Mouse (Mus musculus) hindbrain, postnatal 0 days (tissue): Measurements from ENCODE around the gene Nolc1. TPM values are rescaled to one million over a fixed set of nuclear protein-coding genes. Genes with fewer than 3 reads are reported as not detected.

Experiments used
- ATAC-seq: fragments of 200-750 bp; cut with Nextera tagmentation; 2 replicates; pipeline ENCODE4 v1.8.0; 2017; ENCODE audit warnings: mild to moderate bottlenecking, moderate TSS enrichment, moderate library complexity
- DNase-seq: peaks from one replicate; pipeline ENCODE4 v3.0.0-alpha.2; 2015; ENCODE audit warnings: low spot score
- H3K27ac ChIP-seq: fragments of 300-500 bp; sonication (generic); 2 replicates; pipeline ENCODE4 v1.5.1; 2014; ENCODE audit warnings: mild to moderate bottlenecking
- H3K27me3 ChIP-seq: fragments of 300-500 bp; sonication (generic); 2 replicates; pipeline ENCODE4 v1.6.1; 2014; ENCODE audit warnings: low read length, mixed read lengths; ENCODE audit not compliant: insufficient read depth
- H3K36me3 ChIP-seq: fragments of 300-500 bp; sonication (generic); 2 replicates; pipeline ENCODE4 v1.6.1; 2014; ENCODE audit warnings: low read length, mixed read lengths; ENCODE audit not compliant: insufficient read depth
- H3K4me1 ChIP-seq: fragments of 300-500 bp; sonication (generic); 2 replicates; pipeline ENCODE4 v1.6.1; 2014; ENCODE audit warnings: antibody characterized with exemption, low read length, mixed read lengths; ENCODE audit not compliant: insufficient read depth
- H3K4me2 ChIP-seq: fragments of 300-500 bp; sonication (generic); 2 replicates; pipeline ENCODE4 v1.6.1; 2014; ENCODE audit warnings: low read depth, mild to moderate bottlenecking, low read length, moderate library complexity, mixed read lengths
- H3K4me3 ChIP-seq: fragments of 300-500 bp; sonication (generic); 2 replicates; pipeline ENCODE4 v1.5.1; 2014; ENCODE audit warnings: low read length
- H3K9ac ChIP-seq: fragments of 300-500 bp; sonication (generic); replicated peaks from 2 replicates; pipeline ENCODE4 v1.6.1; 2014; ENCODE audit warnings: mild to moderate bottlenecking, low read length, moderate library complexity, mixed read lengths
- H3K9me3 ChIP-seq: fragments of 300-500 bp; sonication (generic); 2 replicates; pipeline ENCODE4 v1.6.1; 2016; ENCODE audit warnings: low read length, mixed read lengths
- CTCF ChIP-seq: IDR thresholded peaks from 2 replicates; pipeline ENCODE4 v1.5.1; 2016; ENCODE audit warnings: antibody characterized with exemption, control low read depth, low read depth
- WGBS: fragments of 180-500 bp; shearing (Covaris S2); extraction: QIAGEN DNeasy Blood & Tissue Kit; methylation state at CpG from one replicate; pipeline ENCODE4 v1.1.7; 2014; 5-methylcytosine and 5-hydroxymethylcytosine counted together
- polyA plus RNA-seq: library from polyadenylated mRNA; unstranded; fragments of >200 nt; fragmentation: Nextera tagmentation; extraction: Ambion mirVana; gene quantifications from 2 replicates; pipeline ENCODE4 v1.2.1, GENCODE M21; 2015
- total RNA-seq: library from RNA; depleted of rRNA; stranded (reverse); fragments of >200 nt; gene quantifications from 2 replicates; pipeline ENCODE4 v1.2.3, GENCODE M21; 2014

Gene Nolc1
- total and polyA plus RNA-seq, 2 experiments from 2014 or later = 26.9 to 61.6 TPM

DNA sequence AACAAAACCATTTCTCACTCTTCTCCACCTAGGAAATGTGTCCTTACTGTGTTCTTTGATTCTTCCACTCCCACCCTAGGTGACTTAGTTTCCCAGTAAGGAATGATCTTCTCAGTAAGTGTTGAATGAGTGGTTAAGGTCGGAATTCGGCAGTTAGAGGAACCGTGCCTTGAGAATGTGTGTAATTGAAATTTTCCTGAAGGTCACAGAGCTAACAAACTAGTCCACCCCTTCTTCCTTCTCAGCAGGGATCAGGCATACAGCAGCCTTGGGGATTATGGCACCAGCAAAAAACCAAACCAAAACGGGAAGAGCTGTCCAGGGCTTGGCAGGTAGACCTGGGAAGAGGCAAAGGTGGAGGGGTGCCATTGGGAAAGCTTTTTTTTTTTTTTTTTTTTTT is 26.5 kb upstream of the Nolc1 start:
- 66% methylated on average over 4 of the region's 4 CpGs for WGBS
- no peaks in the 10 kb centered on the region for H3K36me3 ChIP-seq
- no peak overlapping the region for H3K9ac ChIP-seq
- H3K4me3 ChIP-seq = no peak overlapping the region
- no peak overlapping the region for H3K4me2 ChIP-seq
- no peaks in the 10 kb centered on the region for H3K27me3 ChIP-seq
- TF ChIP-seq CTCF = no peak
- H3K27ac ChIP-seq = no peak overlapping the region
- DNase-seq (no peak), ATAC-seq (no peak)
- H3K4me1 ChIP-seq = peaks cover 5% of the 10 kb centered on the region; the same call in 1 of the 2 replicates
- H3K9me3 ChIP-seq = no peaks in the 10 kb centered on the region

DNA sequence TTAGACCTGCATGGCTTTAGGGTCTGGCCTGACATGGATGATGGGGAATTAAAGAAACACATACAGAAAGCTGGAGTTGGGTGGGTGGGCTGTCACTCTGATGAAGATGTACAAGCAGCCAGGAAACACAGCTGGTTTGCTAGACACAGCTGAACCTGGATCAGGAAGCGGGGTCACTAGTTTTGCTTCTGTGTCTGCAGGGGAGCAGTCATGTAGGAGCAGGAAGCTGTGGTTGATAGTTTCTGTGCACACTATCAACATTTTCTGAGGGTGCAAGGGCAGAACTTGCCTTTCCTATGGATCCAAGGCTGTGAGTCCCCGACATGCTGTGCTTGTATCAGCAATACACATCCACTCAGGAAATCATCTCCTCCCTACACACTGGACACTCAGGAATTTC is 25.2 kb upstream of the Nolc1 start:
- TF ChIP-seq CTCF = no peak
- DNase-seq = no peak
- no peak overlapping the region for H3K27ac ChIP-seq
- no peak overlapping the region for H3K4me2 ChIP-seq
- no peaks in the 10 kb centered on the region for H3K36me3 ChIP-seq
- H3K9ac ChIP-seq = no peak overlapping the region
- no peak overlapping the region for H3K4me3 ChIP-seq
- no peak for ATAC-seq
- H3K27me3 ChIP-seq = no peaks in the 10 kb centered on the region
- WGBS = 82% methylated on average over 2 of the region's 2 CpGs
- H3K9me3 ChIP-seq = no peaks in the 10 kb centered on the region
- H3K4me1 ChIP-seq = peaks cover 5% of the 10 kb centered on the region; the same call in 1 of the 2 replicates

DNA sequence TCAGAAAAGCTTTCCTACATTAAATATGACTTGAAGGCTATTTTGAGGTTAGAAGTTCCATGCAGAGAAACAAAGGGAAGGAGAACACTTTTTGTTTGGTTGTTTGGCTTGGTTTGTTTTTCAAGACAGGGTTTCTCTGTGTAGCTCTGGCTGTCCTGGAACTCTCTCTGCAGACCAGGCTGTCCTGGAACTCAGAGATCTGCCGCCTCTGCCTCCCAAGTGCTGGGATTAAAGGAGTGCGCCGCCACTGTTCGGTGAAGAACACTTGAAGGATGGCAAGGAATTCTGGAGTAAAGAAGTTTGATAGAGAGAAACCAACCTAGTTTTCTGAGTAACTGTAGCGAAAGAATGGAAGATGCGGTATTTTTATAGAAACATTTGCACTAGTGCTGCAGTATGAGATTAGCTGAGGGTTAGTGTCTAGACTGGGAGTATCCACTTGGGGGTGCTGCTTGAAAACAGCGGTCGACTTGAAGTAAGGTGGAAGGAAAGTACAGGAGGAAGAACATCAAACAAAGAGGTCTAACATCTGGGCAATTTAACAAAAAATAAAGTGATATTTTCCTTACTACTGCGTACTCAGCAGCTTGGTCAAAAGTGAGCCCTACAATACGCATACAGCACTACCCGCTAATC is 19.8 kb upstream of the Nolc1 start:
- peak overlapping the region; percentile 80 for H3K4me3 ChIP-seq
- no peaks in the 10 kb centered on the region for H3K9me3 ChIP-seq
- H3K36me3 ChIP-seq = no peaks in the 10 kb centered on the region
- TF ChIP-seq CTCF = peak; percentile 68
- no peaks in the 10 kb centered on the region for H3K27me3 ChIP-seq
- peak overlapping the region; percentile 86 for H3K4me2 ChIP-seq
- 0 out of 2 replicates have a peak, but pooled peaks cover 6% of the 10 kb centered on the region for H3K4me1 ChIP-seq
- H3K27ac ChIP-seq = peak overlapping the region; percentile 83; the same call in 1 of the 2 replicates
- H3K9ac ChIP-seq = 0 out of 2 replicates have a peak overlapping the region, but pooled peaks have one; percentile 70
- no peak for DNase-seq
- peak; percentile 87 for ATAC-seq
- WGBS = under 1% methylated on average over 11 of the region's 11 CpGs

DNA sequence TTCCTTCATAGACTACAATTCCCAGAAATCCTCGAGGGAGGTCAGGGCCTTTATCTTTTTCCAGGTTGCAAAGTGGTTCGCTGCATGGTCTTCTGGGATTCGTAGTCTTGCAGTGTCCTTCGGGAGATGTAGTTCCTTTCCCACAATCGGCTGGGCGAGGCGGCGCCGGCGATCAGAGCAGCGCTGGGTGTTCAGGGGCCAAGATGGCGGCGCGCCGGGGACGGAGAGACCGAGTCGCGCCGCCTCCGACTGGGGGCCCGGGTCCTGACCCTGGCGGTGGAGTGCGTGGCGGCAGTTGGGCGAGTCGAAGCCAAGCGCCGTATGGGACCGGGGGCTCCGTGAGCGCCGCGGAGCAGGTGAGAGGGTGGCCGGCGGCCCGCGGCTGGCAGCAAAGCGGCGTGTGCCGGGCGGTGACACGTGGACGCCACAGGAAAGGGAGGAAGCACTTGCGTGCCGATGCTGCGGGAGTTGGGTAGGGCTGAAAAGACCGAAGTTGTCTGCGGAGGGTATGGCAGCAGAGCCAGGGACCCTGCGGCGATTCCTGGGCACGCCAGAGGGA is 19.2 kb upstream of the Nolc1 start:
- H3K27ac ChIP-seq = peak overlapping the region; percentile 83
- TF ChIP-seq CTCF = no peak
- no peaks in the 10 kb centered on the region for H3K27me3 ChIP-seq
- peak; percentile 98 for DNase-seq
- peak; percentile 97 for ATAC-seq
- 0 out of 2 replicates have a peak, but pooled peaks cover 6% of the 10 kb centered on the region for H3K4me1 ChIP-seq
- H3K9ac ChIP-seq = peak overlapping the region; percentile 70
- H3K4me3 ChIP-seq = peak overlapping the region; percentile 80
- no peaks in the 10 kb centered on the region for H3K9me3 ChIP-seq
- no peaks in the 10 kb centered on the region for H3K36me3 ChIP-seq
- WGBS = under 1% methylated on average over 52 of the region's 52 CpGs
- peak overlapping the region; percentile 86 for H3K4me2 ChIP-seq

DNA sequence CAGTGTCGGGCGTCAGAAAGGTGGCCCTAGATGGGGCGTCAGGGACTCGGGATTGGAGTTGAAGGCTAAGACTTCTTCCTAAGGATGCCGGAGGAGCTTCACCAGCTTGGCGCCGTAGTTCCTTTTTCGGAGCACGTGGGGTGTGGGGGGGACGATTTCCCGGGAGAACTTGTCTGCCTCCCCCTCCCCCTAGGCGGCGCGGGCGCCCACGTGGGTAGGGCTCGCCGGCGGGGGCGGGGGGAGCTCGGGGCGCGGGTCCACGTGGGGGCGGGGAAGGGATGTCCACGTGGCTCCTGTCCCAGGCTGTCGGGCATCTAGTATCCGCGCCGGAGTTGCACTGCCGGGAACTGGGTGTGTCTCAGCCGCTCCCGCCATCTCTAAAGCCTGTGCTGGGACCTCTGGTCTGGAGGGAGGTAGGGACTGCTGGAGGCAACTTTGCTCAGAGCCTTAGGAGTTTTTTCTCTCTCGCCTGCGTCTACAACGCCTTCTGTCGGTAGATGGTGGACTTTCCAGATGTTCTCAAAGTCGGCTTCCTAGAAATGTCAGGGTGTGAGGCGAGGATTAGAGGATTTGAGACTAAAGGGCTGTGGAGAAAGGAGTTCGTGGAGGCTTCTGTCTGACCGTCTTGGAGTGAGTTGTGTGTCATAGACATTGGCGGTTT is 18.6 kb upstream of the Nolc1 start:
- peak overlapping the region; percentile 80 for H3K4me3 ChIP-seq
- H3K27ac ChIP-seq = peak overlapping the region; percentile 83
- H3K9ac ChIP-seq = peak overlapping the region; percentile 70
- DNase-seq = peak; percentile 87
- WGBS = under 1% methylated on average over 41 of the region's 42 CpGs
- H3K9me3 ChIP-seq = no peaks in the 10 kb centered on the region
- peak; percentile 43; the same call in 1 of the 2 replicates for TF ChIP-seq CTCF
- H3K4me2 ChIP-seq = peak overlapping the region; percentile 86
- H3K4me1 ChIP-seq = 0 out of 2 replicates have a peak, but pooled peaks cover 6% of the 10 kb centered on the region
- H3K27me3 ChIP-seq = no peaks in the 10 kb centered on the region
- H3K36me3 ChIP-seq = no peaks in the 10 kb centered on the region; the same call in 1 of the 2 replicates
- ATAC-seq = peak; percentile 69

DNA sequence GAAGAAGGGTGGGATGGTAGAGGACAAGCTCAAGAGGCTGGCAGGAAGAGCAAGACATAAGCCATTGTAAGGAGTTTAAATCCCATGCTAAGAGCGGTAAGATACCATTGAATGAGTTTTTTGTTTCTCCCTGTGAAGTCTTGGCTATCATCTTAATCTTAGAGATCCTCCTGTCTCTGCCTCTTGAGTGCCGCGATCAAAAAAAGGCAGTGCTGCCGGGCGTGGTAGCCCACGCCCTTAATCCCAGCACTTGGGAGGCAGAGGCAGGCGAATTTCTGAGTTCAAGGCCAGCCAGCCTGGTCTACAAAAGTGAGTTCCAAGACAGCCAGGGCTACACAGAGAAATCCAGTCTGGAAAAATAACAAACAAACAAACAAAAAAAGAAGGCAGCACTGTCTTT is 17.2 kb upstream of the Nolc1 start:
- no peak for ATAC-seq
- no peak overlapping the region for H3K27ac ChIP-seq
- no peak for TF ChIP-seq CTCF
- peaks cover 12% of the 10 kb centered on the region for H3K36me3 ChIP-seq
- no peak overlapping the region for H3K4me3 ChIP-seq
- no peak for DNase-seq
- 98% methylated on average over 7 of the region's 7 CpGs for WGBS
- no peak overlapping the region for H3K9ac ChIP-seq
- H3K4me1 ChIP-seq = 0 out of 2 replicates have a peak, but pooled peaks cover 6% of the 10 kb centered on the region
- no peaks in the 10 kb centered on the region for H3K27me3 ChIP-seq
- no peaks in the 10 kb centered on the region for H3K9me3 ChIP-seq
- H3K4me2 ChIP-seq = no peak overlapping the region

DNA sequence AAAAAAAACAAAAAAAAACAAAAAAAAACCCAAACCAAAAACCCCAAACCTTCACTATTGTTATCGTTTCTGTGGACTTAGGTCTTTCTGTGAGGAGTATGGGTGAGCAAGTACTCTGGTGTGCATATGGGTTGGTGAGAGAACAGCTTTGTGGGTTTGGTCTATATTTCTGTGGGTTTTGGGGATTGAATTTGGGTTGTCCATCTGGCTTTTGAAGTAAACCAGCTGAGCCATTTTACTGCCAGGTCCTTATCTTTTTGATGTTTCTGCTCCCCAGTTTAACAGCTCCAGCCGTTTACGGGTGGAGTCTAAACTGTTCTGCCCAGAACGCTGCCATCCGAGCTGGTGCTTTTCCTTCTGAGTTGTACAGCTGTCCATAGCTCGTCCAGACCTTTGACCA is 14.8 kb upstream of the Nolc1 start:
- DNase-seq (no peak), ATAC-seq (no peak)
- no peak overlapping the region for H3K9ac ChIP-seq
- 87% methylated on average over 6 of the region's 6 CpGs for WGBS
- TF ChIP-seq CTCF = no peak
- H3K4me2 ChIP-seq = no peak overlapping the region
- H3K27ac ChIP-seq = no peak overlapping the region
- H3K9me3 ChIP-seq = no peaks in the 10 kb centered on the region
- H3K4me3 ChIP-seq = no peak overlapping the region
- 0 out of 2 replicates have a peak, but pooled peaks cover 6% of the 10 kb centered on the region for H3K4me1 ChIP-seq
- no peaks in the 10 kb centered on the region for H3K27me3 ChIP-seq
- H3K36me3 ChIP-seq = peaks cover 36% of the 10 kb centered on the region
